Mouse (Mus musculus): ENCODE results near the gene Onecut1. TPM values are rescaled to one million over a fixed set of nuclear protein-coding genes. Genes with fewer than 3 reads are reported as not detected.

Gene Onecut1
- total RNA-seq, 2 experiments from 2014 or later, result 0.17 TPM; not detected in 1

Other genes starting within 250 kb of the Onecut1 start
- 10 to 100 TPM; 33.1 to 41.7 TPM for gene Fam214a, start 91.0 kb downstream of the Onecut1 start, total RNA-seq (2021)
- gene Arpp19, start 175.7 kb downstream of the Onecut1 start, total RNA-seq (2021), result 100 to 1,000 TPM; 457 to 503 TPM
- 100 to 1,000 TPM; 297 to 304 TPM for gene Myo5a, start 209.1 kb downstream of the Onecut1 start, total RNA-seq (2021)

Measured in left cerebral cortex, postnatal 36 days (tissue).